Mouse (Mus musculus) left cerebral cortex, adult 8-10 months (tissue): ENCODE results near the gene Pla2g3. TPM values are rescaled to one million over a fixed set of nuclear protein-coding genes. Genes with fewer than 3 reads are reported as not detected.

Source experiments
- DNase-seq, 2 experiments: peaks; one replicate each; pipeline ENCODE4 v3.0.0; 2022; ENCODE audit warnings: low spot score in 2 of 2
- total RNA-seq, 4 experiments: library from RNA; stranded (reverse); gene quantifications; 2 replicates each; pipeline ENCODE4 v1.2.4; 2022

Gene Pla2g3
- 1 to 10 TPM; 2.3 to 3.5 (median 2.7) TPM for total RNA-seq

DNA sequence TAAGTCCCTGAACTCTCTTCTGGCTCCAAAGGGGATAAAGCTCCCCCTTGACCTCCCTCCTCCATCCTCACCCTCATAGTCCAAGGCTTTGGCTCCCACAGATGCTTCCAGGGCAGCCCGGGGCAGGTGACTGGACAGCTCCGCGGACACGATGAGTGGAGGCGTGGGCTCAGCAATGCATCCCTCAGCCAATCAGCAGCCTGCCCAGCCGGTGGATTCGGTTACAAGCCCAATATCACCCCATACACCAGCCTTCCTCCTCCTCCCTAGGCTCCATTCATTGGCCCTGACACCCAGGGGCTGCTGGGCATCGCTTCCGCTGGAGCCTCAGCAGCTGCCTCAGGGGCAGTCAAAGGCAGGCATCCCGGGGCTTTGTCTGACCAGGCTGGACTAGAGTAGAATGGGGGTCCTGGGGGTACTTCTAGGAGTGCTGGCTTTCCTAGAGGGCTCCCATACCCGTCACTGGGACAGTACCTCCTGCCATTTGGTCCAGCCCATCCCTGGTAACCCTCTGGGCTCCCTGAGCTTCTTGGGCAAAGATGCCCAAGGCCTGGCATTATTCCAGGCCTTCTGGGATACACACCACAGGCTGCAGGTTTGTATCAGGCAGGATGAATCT, at the start of gene Pla2g3:
Gene Pla2g3, plus strand, starts transcription at position 333 of the 619 bp plus-strand sequence.
- no peak for DNase-seq

DNA sequence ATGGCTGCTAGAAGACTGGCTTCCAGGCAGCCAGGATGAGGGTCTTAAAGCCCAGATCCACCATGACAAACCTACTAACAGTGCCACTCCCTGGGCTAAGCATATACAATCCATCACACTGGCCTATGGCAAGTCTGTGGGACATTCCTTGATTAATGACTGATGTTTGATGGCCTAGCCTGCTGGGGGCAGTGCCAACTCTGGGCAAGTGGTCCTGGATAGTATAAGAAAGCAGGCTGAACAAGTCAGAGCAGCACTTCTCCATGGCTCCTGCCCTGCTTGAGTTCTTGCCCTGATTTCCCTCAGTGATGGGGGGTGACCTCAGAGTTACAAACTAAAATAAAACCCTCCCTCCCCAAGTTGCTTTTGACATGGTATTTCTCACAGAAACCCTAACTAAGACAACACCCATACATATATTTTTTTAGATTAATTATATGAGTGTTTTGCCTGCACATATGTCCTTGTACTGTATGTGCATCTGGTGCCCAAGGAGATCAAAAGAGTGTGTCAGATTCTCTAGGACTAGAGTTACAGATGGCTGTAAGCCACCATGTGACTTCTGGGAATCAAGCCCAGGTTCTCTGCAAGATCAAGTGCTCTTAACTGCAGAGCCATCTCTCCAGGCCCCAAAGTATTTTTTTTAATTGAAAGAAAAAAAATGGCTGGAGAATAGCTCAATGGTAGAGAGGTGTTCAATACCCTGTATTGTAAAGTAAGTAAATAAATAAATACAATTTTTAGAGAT, 46.2 kb upstream of the Pla2g3 start:
- DNase-seq, result no peak

DNA sequence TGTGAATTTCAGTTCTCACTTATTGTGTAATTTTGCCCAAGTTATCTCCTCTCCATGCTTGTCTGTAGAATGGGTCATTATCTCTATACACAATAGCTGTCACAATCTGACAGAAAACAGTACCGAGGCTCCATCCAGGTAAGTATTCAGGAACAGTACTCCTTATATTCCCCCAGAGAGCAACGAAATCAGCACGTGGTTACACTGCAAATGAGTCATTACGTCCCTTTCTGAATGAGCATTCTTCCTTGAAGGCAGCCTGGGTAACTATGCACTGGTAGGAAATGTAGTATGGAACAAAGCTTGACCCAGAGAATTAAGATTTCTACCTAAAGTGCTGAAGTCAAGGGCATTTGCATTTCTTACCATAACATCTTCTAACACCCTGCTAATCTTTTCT, 45.4 kb upstream of the Pla2g3 start:
- no peak for DNase-seq

DNA sequence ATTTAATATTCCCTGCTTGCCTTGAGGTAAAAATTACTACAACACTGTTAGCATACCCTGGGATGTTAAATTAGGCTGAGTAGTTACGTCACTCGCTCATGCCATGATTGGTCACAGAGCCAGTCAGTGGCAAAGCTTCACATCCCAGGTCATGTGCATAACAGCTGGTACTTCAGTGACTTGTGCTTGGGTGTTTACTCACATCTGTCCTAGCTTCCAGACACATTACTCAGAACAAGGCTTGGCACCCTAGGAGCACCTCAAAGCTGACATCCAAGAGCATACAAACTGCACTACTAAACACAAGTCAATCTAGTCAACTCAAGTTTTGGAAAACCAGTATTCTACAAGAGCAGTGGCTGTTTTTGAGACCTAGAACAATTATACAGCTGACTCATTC, 45.0 kb upstream of the Pla2g3 start:
- no peak for DNase-seq

DNA sequence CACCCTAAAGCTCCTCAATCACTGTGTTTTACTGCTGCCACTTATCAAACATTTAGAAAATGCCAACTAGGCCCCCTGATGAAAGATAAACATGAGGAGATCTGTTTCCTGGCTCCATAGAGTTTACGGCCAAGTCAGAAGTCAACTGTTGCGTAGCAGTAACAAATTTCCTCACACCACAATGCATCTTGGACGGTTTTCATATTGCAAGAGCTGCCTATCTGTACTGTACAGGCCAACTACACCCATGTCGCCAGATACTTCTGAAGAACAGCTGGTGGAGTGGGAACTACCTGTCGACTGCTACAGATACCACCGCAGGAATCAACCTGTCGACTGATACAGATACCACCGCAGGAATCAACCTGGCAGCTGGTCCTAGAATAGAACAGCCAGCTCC, 43.2 kb upstream of the Pla2g3 start:
- no peak for DNase-seq

DNA sequence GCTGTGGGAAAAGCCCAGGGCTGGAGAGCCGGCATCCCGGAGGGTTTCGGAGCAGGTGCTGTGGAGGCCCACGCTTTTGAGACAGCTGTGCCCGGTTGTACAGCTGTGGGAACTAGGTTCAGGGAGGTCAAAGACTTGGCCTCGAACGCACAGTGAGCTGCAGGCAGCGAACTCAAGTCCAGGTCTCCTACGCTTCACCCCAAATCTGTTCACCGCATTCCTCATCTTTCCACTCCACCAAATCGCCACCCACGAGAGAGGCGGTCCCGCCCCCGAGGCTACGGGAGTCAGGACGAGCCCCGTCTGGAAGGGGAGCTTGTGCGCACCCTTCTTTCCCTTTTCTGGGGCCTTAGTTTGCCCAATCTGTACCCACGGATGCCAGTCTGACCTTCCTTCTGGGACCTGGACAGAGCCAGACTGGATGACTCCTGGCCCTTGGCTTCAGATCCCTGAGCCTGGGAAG, 36.4 kb upstream of the Pla2g3 start:
- DNase-seq, result no peak

DNA sequence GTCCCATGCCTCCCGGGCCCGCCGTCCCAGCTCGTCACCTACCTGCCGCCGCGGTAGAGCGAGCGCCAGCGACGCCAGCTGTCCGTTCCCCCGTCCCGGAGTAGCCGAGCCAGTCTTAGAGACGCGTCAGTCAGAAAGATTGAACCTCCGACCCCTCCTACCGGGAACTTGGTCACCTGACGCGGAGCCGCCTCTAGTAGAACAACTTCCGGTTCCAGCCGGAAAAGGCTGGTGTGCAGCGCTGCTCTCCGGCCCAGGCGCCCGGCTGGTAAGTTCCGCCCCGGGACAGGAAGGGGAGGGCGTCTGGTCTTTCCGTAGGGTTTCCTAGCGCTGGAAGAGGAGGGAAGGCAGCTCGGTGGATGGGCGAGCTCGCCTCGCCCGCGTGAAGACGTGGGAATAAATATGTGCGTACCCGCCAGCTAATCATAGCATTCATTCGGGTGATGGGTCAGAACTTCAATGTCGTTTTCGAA, 35.9 kb upstream of the Pla2g3 start, which contains the start of gene Rnf185:
Gene Rnf185, minus strand, starts transcription at position 197 of the 473 bp plus-strand sequence.
- DNase-seq, result peak; percentile 79 to 92

DNA sequence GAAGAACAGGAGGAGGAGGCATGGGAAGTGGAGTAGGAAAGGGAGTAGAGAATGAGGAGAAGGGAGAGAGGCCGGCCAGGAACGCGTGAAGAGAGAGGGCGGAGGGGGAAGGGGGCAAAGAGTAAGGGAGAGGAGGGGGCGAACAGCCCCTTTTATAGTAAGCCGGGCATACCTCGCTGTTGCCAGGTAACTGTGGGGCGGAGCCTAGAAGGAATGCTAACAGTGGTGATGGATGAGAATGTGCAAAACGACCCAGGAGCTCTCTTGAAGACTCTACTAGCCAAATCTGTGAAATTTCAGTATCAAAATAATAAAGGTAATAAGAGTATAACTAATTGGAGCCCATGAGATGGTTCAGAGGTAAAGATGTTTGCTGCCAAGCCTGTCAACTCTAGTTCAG, 35.3 kb upstream of the Pla2g3 start:
- peak in 1 of 2 experiments; percentile 32 for DNase-seq

DNA sequence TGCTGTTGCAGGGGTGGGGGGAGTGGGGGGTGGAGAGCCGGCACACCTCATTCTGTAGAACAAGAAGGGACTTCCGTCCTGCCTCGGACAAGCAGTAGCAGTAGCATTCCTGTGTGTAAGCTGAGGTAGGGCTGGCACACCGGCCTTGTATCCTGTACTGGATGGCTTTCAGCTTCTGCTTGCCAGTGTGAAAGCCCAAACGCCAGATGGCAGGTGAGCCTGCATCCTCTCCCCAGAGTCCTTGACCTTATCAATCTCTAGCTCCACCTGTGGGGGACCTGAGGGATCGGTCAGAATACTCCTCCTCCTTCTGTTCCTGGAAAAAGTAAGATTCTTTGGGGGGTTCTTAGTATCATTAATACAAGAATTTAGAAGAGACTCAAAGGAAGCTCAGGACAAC, 34.6 kb upstream of the Pla2g3 start:
- no peak for DNase-seq

DNA sequence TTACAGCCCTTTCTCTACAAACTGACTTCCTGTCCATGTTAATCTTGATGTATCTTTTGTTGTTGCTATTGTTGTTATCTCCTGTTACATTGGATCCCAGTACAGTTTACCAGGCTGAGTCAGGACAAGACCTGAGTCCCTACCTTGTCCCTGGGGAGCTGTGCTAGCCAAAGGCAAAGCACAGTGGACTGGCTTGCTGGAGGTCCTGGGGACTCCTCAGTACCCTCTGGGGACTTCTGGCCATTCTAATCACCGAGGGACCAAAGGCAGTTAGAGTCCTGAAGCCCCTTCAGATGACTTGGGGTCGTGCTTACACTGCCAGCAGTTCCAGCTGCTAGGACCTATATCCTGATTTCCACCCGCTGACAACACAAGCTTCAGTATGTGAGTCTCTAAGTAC, 33.6 kb upstream of the Pla2g3 start:
- no peak for DNase-seq

DNA sequence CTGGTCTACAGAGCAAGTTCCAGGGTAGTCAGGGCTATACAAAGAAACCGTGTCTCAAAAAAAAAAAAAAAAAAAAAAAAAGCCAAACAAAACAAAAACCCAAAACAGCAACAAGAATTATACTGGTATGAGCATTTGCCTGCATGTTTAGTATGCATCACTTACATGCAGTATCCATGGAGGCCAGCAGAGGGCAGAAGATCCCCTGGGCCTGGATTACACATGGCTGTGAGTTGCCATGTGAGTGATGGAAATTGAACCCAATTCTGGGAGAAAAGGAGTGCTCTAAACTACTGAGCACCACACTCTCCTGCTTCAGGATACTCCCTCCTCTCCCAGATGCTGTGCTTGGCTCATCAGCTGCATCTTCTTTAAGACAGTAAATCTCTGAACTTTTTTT, 31.7 kb upstream of the Pla2g3 start:
- peak in 1 of 2 experiments; percentile 49 for DNase-seq

DNA sequence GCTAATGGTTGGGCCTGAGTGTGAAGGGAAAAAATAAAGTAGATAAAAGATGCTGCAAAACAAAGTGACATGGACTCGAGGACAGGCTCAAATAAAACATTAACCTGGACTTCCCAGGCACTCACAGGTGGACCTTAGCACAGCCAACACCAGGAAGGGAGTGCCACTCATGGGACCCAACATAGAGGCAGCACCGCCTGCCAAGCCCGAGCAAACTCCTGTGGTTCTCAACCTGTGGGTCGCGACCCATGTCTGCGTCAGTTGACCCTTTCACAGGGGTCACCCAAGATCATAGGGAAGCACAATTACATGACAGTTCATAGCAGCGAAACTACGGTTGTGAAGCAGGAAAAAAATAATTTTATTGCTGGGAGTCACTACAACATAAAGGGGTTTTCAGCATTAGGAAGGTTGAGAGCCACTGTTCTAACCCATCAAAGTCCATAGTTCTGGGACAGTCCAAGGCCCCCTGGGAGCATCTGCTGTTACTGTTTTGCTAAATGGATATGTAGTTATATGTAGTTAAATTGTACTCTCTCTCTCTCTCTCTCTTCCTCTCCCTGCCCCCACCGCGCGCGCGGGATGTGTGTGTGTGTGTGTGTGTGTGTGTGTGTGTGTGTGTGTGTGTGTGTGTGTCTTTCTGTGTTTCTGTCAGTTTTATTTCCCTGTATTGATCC, 29.5 kb upstream of the Pla2g3 start:
- no peak for DNase-seq

DNA sequence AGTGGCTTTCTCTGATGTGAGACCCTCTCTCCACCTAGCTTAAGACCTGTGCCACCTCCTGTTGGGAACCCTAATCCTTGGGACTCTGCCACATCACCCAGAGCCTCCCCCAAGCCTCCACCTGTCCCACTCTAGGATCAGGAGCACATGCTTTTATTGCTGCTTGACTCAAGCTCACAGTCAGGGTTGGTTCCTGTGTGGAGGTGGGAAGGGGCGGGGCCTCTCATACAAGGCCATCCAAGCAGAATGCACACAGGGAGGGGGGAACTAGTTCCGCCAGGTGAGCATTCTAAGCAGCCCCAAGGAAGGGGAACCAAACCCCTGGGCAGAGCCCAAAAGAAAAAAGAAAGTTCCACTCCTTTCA, 29.0 kb upstream of the Pla2g3 start:
- DNase-seq, result no peak

DNA sequence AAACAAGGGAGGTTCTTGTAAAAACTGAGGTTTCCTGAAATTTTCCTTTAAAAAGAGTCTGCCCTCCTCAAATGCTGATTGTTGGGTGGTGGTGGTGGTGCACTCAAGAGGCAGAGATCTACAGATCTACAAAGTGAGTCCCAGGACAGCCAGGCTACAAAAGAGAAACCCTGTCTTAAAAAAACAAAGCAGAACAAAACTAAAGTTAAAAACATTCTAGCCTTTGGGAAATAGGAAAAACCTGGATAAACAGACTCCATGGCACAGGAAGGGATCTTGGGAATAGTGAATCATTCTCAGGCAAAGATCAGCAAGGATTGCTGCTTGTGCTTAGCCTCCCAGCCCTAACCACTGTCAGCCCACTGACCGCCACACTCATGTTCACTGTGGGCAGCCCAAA, 25.2 kb upstream of the Pla2g3 start:
- DNase-seq, result no peak

DNA sequence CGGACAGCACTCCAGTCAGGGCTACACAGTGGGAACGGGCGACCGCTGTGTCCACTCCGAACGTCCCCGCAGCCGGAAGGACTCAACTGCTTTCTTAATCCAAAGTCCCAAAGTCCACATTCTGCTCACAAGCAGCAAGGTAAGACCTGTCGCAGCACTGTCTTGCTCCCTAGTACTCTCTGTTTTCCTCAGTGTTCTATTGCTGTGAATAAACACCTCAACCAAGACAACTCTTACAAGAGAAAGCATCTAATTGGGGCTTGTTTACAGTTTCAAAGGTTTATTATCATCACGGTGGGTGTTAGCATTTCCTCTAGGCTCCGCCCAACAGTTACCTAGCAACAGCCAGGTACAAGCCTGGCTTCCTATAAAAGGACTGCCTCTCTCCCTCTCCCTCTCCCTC, 16.6 kb upstream of the Pla2g3 start:
- DNase-seq, result no peak

DNA sequence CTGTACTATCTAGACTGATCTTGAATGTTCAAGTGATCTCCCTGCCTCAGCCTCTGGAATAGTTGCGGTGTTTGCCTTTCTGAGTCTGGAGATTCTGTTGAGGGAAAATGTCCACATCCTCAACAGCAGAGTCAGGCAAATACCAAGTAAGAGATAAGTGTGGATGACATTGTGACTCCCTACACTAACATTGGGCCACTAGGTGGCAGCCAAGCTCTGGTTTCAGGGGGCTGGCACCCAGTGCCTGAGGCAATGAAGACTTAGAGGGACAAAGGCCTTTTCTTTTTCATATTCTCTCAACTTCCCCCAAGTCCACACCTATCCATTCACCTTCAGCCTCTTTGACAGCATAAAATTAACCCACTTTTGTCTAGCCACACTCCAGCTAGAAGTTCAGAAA, 15.6 kb upstream of the Pla2g3 start:
- DNase-seq, result peak in 1 of 2 experiments; percentile 51

DNA sequence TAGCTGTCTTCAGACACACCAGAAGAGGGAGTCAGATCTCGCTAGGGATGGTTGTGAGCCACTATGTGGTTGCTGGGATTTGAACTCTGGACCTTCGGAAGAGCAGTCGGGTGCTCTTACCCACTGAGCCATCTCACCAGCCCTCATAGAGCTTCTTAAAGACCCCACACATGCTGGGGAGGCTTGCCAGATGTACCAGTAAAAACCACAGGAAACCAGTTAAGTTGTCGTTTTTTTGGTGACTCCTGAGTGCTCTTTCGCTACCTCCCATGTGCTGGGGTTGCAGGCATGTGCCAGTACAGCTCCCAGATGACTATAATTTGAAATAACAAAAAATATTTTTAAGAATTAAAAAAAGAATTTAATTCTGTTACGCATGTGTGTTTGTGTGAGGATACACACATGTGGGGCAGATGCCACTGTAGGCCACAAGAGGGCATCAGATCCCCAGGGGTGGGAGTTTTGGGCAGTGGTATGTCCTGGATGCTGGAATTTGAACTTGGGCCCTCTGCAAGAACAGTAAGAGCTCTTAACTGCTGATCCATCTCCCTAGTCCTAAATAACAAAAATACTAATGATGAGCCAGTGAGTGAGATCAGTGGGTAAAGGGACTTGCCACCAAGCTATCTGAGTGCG, 13.5 kb upstream of the Pla2g3 start:
- no peak for DNase-seq

DNA sequence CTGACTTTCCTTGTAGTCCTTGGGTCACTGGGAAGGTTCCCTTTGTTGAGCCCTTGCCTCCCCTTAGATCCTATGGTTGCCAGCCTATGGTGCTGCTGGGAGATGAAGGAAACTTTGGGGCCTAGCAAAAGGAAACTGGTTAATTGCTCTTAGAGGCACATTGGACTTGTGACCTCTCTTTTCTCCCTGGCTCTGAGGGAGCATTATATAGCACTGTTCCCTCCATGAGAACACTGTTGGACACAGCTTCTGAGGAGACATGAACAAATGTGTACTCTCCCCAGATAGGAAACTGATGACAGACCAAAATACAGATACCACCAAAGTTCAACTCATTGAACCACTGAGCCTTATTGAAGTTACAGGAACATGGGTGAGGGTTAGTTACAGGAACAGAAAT, 12.6 kb upstream of the Pla2g3 start:
- no peak for DNase-seq

DNA sequence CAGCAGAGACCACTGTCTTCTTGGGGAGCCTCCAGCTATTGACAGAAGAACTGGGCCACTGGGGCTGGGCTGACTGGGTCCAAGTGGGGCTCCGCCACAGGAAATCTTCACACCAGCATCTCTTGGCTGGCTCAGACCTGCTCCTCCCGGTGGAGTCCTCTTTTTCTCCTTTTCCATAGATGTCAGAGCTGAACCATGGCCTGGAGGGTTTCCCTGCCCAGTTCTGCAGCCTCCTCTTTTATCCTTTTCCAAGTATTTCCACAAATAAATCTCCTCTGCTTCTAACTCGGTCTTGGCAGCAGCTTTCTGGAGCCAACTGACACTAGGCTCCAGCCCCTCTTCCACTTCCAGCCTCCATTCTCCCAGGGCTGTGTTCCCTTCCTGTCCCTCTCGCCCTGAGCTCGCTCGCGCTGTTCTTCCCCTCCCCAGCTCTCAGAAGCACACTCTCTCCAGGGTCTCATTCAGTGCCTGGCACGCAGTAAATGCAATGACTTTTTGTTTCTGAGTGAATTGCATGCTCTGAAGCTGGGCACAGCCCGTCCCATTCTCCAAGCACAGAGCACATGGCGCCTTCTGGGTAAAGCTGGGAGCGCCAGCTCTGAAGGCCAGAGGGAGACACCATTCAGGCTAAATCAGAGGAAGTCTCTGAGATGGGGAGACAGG, 4.0 kb upstream of the Pla2g3 start:
- DNase-seq, result no peak

DNA sequence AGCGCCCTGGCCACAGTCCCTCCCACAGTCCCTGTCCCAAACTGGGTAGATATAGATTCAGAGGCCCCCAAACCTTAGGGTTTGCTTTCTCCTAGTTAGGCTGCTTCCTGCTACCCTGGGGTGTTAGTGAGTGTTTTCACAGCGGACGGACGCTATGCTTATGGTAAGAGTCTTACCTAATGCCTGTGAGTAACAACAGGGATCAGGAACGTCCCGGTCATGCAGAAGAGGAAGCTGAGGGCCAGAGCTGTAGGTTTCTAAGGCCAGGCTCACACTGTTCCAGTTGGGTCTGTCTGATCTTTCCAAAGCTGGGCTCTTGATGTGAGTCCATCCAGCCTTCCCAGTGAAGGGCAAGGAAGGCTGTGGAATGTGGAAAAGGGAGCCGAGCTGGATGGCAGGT, 1.7 kb upstream of the Pla2g3 start:
- DNase-seq, result no peak

DNA sequence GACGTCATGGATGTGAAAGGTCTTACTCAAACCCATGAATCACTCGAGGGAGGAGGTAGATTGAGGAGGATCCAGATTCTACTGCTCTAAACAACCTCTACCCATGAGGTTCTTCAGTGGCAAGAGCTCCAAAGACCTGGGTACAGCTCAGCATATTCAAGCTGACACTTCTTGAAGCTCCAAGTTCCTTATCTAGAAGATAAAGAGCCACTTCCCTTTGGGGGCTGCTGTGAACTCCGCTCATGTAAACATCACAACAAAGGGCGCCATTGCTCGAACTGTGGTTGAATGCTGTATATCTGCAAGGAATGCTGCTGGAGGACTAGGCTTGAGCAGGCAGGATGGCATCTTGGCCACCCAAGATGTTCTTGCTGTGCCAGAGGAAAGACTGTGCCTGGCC, 952 bp downstream of the Pla2g3 start:
- no peak for DNase-seq
